Mouse (Mus musculus) kidney, adult 9 months (tissue): Measurements from ENCODE around the gene Slc16a14.

Experiments
- DNase-seq: peaks from one replicate; pipeline ENCODE4 v3.0.0; 2022

Slc16a14 gene

GRCm38 (mm10) chr1:84861255-84861630 is 73.7 kb downstream of the Slc16a14 start:
- DNase-seq = no peak

GRCm38 (mm10) chr1:84860360-84861254 is 74.3 kb downstream of the Slc16a14 start:
- no peak for DNase-seq

- peak; percentile 53 for DNase-seq
These were observed 75.3 kb downstream of the Slc16a14 start for GRCm38 (mm10) chr1:84859597-84859996.
